Mouse (Mus musculus) kidney, postnatal 36 days (tissue): Measurements from ENCODE around the gene Rbbp8nl.
"Not testable (repeated sequence)": the region's sequence is repeated elsewhere in the genome, so short reads cannot be mapped to it uniquely, and the experiment has no call there.

Experiments
- DNase-seq, 2 experiments: peaks; one replicate each; pipeline ENCODE4 v3.0.0; 2021 to 2022; ENCODE audit warnings: mixed read lengths in 2 of 2

The Rbbp8nl gene

DNA sequence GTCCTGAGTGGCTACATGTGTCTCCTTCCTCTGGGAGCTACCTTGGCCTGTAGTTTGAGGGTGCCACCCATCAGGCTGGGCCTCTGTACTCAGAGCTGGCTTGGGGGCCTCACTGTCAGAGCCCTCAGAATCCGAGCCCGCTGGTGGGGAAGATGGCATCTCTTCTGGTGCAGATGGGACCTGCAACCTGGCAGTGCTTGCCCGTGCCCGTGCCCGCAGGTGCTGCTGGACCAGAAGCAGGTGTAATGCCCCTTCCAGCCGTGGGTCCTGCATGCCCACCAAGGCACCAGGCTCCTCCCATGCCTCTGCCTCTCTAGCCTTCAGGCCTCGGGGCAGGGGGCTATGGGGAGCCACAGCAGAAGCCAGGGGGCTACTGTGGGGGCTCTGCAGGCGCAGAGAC, 10.4 kb downstream of the Rbbp8nl start:
- no peak for DNase-seq

GRCm38 (mm10) chr2:180277773-180278320, 11.8 kb downstream of the Rbbp8nl start:
- DNase-seq, result peak in 1 of 2 experiments; percentile 45

GRCm38 (mm10) chr2:180276851-180277259, 12.8 kb downstream of the Rbbp8nl start:
- no peak for DNase-seq

DNA sequence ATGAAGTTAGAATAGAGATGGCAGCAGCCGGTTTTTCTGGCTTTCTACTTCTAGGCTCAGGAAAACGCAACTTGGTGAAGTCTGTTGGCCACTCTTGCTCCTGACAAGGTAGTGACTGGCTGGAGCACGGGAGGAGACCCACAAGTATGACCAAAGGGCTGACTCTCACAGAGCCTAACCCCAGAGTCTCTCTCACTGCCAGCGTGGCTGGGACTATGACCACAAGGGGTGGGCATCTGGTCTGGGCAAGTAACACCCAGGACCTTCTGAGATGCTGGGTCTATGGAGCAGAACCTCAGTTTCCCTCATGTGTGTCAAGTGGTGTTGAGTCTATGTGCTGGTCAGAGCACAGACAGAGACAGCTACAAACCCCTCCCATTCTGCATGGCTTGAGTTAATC, 13.3 kb downstream of the Rbbp8nl start:
- no peak for DNase-seq

- DNase-seq, result peak; percentile 82 to 90
Measured at GRCm38 (mm10) chr2:180275836-180276235, 13.8 kb downstream of the Rbbp8nl start.

DNA sequence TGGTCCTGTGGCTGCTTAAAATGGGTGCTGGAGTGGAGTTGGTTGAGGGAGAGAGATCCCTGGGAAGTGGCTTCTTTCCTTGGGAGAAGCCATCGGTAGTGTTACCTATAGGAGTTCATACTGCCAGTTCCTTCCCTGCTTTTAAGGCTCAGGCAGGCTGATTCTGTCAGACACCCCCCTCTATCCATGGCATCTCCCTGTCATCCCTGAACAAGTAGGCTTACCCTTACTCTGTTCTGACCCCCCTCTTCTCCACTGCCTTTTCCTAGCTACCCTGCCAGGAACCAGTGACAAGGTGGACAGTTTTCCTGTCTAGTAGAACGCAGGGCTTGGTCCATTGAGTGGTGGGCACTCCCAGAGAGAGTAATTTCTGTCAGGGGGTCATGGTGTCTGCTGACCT, 15.2 kb downstream of the Rbbp8nl start:
- no peak for DNase-seq

DNA sequence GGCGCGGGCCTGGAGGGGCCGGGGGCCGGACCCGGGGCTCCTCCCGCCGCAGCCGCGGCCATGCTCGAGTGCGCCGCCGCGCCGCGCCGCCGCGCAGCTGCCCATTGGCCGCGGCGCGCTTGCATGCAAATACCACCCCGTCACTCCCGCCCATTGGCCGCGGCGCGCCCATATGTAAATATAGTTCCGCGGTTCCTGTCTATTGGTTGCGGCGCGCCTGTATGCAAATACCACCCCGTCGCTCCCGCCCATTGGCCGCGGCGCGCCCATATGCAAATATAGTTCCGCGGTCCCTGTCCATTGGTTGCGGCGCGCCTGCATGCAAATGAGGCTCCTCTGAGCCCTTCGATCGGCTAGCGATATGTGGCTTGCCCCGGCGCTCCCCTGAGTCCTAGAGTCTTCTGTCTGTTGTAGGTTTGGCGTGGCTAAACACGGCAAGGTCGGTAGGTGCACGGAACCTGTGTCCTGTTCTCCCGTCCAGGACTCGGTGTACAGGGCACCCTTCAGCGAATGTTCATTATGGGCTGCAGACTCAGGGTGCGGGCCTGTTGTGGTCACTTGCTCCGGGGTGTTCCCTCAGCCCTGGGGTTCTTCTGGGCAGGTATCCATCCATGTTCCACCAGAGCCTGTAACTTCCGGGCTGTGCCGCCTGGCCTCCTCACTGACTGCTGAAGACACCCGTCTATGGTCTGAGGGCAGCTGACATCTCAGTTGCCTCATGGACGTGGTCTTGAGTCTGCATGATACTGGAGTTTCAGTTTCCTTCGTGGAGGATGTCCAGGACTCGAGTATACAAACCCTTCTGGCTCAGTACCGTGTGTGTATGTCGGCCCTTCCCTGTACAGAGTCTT, 16.1 kb downstream of the Rbbp8nl start, which contains the start of gene Cables2:
Gene Cables2 (minus strand): TSS at position 103 of the 851 bp plus-strand sequence.
- peak; percentile 95 to 97 for DNase-seq

DNA sequence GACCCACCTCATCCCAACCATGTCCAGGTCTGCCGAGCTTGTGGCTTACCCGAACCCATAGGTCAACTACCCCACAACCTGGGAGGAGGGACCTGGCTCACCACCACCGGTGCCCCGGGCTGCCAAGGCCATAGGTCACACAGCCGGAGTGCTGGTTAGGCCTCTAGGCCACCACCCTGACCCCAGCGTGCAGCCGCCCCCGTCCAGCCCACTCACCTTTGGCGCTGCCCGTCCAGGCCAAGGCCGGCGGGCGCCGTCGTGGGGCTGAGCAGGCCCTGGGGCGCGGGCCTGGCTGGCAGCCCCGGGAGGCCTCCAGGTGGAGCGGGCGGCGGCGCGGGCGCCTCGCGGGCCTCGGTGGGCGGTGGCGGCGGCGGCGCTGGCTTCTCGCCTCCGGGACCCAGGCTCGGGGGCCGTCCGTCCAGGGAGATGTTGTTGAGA, 16.8 kb downstream of the Rbbp8nl start:
- DNase-seq, result peak; percentile 64 to 66

DNA sequence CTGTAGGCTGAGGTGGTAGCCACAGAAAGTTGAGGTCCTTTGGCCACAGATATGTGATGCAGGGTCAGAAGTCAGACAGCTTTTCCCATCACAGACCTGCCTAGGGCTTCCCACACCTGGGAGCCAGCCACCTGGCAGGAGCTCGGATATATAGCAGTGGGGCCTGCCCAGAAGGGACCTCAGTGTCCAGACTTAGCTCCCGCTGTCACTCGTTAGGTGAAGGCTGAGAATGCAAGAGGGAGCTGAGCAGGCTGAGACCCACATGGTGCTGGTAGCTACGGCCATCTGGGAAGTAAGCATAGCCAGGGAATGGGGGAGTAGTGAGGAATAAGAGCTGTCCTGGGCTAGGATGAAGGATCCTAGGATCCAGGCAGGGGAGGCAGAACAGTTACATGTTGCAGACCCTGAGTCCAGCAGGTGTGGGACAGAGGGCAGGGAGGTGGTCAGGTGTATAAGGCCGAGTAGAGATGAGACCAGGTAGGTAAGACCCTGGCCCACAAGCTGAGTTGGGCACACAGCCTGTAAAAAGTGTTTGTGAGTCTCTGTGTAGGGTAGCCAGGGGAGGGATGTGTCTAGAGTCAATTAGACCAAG, 17.8 kb downstream of the Rbbp8nl start:
- DNase-seq, result no peak

DNA sequence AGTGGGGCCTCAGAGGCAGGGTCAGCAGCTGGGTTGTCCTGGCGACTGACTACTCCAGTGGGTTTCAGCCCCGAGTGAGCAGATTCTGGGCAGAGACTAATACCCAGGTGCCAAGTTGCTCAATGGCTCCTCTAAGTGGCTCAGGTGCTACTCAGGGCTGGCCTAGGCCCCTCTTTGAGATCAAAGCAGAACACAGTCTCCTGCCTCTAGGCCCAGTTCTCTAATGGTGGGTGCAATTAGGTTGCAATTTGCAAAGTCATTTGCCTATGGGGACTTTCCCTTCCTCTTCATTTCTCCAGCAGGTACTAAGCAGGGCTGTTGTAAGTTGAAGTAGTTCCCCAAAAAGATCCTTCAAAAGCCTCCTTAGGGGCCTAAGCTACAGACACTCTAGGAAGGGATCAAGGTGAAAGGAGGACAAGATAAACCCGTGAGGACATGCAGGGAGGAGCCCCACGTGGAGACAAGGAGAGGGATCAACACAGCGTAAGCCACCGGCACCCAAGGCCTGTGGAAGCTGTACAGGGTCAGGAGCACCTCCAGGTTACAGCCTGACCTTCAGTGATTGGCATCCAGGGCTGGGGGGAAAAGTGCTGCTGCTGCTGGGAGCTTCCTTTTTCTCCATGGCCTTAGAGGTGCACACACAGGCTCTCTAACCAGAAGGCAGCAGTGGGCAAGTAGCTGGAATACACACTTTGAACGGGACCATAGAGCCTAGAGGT, 19.0 kb downstream of the Rbbp8nl start:
- no peak for DNase-seq

- no peak for DNase-seq
Measured at GRCm38 (mm10) chr2:180269329-180269728, 20.4 kb downstream of the Rbbp8nl start.

DNA sequence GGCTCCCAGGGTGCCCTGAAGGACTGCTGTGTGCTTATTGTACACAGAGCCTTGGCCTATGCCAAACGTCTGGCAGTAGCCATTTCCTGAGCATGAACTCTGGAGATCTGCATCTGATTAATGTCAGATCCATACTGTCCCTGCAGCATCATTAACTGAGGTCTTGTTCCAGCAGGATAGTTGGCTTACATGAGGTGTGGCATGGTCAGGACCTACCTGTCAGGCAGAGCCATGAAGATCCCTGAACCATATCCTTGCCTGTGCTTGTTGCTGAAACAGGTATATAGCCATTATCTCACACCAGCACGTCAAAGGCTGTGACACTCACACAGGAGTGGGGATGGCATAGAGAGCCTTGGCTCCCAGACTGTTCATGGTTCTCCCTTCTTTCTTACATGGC, 21.7 kb downstream of the Rbbp8nl start:
- DNase-seq, result no peak

DNA sequence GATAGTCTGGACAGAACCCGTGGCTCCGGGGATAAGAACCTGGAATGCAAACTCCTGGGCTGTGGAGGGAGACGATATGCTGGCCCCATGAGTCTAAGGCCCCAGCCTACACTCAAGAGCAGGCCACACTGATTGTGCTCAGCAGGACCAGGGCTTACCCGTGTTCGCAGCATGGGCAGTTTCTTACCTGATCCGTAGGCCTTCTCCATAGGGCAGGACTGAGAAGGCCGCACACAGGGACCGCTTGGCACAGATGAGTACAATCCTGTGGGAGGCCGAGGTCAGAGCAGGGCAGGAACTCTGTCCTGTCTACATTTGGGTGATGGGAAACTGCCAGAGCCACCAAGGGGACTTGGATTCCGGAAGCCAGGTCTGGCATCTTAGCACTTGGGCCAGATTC, 26.8 kb downstream of the Rbbp8nl start:
- DNase-seq, result no peak

GRCm38 (mm10) chr2:180262441-180262840, 27.2 kb downstream of the Rbbp8nl start:
- DNase-seq, result peak; percentile 60 to 64

GRCm38 (mm10) chr2:180261901-180262300, 27.8 kb downstream of the Rbbp8nl start:
- DNase-seq, result no peak

DNA sequence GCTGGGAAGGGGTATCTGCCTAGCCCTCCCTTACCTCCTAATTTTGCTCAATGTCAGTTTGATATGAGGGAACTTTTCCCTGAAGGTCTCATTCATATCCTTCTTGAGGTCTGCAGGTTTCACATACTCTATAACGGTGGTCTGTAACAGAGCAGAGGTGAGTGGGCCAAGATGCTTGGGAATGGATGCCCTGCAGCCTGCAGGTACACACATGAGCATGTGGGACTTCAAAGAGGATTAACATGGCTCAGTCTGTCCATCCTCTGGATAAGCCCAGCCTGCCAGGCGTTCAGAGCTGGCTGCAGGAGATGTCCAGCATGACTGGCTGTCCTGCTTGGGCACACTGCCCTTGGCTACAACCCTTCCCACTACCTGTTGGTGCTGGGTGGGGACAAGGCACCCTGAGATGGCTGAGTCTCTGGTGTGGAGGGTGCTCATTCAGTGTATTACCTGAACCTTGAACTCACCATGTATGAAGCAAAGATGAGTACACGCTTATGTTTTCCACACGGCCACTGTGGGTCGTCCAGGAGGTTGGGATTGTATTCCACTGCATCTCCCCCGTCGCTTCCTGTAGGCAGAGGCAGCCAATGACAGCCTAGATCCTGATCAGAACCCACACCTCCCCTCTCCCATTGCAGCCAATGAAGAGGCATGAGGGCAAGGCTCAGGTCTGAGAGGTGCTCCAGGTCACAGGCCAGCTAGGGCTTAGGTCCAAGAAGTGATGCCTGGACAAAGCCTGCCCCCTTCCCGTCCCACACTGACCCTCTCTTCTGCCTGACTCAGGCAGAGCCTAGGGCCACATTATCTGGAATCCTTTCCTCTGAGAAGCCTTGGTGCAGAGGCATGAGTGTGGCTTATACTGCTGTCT, 28.8 kb downstream of the Rbbp8nl start:
- no peak for DNase-seq

DNA sequence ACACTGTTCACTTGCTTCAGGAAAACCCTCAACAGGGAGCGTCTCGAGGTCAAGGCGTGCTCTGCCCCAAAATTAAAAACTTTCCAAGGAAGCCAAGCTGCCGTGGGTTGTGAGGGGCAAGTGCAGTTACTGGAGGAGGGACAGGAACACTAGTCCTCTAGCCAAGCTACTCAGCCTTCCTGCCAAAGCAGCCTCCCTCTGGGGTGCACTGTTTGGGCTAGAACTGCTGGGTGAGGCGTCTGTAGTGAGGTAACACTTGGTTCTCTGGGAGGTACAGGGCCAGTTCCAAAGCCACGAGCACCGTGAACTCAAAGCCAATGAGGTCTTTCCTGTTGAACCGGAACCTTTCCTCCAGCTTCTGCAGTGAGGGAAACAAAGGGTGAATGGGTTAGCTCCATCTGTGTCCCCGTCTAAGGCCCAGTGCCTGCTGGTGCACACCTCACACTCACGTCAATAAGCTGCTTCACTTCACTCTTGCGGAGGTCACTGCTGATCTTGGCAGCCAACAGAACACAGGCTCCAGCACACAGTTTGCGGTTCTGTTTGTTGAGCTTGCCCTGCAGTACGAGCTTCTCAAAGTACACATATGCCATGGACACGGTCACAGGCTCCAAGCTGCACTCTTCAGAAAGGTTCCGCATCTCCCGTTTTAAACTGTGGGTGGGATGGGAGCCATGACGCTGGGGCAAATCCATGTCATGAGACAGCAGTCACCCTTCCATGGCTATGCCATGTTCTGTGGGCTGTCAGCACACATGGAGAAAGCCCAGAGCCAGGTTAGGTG, 29.7 kb downstream of the Rbbp8nl start:
- DNase-seq, result not testable (repeated sequence)

- not testable (repeated sequence) for DNase-seq
Measured at GRCm38 (mm10) chr2:180258951-180259484, 30.7 kb downstream of the Rbbp8nl start.

DNA sequence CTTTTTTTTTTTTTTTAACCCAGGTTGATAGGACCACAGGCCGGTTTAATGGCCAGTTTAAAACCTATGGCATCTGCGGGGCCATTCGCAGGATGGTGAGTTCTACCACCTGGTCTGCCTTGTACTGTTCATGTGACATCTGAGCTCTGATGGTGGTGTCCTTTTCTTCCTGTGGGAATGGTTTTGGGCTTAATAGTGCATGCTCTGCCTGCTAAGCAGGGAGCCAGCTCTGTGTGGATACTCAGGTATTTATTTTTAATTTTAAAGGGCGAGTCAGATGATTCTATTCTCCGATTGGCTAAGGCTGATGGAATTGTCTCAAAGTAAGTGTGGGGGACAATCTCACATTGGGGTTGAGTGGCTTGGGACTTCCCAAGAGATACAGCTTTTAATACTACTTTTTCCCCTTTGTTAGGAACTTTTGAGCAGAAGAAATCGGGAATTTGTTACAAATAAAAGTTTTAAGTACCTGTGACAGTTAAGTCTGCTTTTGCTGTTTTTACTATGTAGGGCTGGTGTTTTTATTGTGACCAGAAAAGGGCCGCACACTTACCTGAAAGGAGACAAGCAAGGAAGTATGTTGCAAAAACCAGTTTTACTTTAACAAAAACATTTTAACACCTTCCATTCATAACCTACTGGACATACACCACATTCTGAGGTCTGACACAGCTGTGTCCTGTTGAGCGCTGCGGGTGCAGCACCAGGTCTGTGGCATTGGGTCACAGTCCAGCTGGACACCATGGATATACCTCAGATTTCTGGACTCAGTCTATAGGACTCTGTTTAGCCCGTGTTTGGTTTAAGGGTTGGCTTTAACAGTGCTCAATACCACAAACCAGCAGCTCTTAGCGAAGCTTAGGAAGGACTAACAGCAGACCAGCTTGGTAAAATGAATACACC, 31.5 kb downstream of the Rbbp8nl start:
- no peak for DNase-seq

DNA sequence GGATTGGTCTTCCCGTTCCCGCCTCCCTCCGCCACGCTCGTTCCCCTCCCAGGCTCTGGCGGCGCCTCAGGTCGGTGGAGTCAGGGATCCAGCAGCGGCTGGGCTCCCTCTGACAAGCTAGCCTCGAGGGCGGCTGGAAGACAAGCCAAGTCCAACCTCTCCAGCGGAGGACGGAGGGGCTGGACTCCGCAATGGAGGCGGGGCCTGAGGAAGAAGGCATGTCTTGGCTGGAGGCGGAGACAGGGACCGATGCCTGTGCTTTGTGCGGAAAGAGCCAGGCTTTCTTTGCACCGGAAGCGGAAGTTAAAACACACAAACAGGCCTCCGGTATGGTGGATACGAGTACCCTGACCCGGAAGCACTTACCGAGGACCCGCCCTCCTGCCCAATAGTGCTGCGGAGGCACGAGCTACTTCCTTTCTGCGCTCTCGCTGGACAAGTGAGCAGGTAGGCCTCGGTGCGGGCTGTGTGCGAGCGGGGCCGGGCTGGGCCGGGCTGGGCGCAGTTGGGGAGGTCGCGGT, 32.6 kb downstream of the Rbbp8nl start, which contains the start of gene Rps21:
Gene Rps21 (plus strand): TSS at position 377 of the 521 bp plus-strand sequence.
- peak; percentile 98 to 99 for DNase-seq
